8 mouse cellular contexts compared by ENCODE assay signal in the genomic region with DNA sequence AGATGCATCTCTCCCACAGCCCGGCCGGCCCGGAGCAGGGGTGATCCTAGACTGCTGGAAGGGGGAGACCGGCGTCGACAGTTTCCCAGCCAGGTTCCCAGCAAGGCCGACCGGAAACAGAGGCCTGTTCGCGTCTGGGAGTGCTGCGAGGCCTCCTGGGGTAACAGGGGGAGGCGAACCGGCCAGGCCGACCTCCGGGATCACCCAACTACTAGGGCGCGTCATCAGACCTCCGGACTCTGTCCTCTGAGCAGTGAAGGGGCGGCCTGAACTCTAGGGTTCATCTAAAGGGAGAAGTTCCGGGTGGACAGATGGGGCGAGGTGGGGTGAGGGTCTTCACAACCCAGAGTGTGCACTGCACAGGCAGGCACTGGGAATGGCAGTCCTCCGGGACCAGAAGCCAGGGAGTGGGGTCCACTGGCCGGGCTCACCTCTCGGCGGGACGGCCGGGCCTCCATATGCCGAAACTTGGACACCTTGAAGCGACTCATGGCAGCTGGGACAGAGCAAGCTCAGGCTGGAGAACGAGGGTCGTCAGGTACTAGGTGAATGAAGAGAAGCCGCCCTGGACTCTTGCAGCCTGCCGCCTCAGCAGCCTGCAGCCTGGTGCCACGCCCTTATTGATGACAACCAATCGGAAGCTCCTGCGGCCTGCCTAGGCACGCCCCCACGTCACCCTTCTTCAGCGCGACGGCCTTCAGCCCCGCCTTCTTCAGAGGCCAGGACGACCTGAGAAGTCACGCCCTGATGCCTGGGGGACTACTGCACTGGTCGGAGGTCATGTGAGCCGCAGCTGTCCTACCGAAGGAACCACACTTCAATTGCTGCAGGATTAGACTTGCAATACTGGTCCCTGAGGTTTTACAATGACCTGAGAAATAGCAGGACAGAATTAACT. TPM values are rescaled to one million over a fixed set of nuclear protein-coding genes. Genes with fewer than 3 reads are reported as not detected.
DNase-seq lines count a peak whose midpoint lies in the region; ATAC-seq and TF ChIP-seq lines count a peak whose summit lies in the region.

Gene Coro7 (minus strand): TSS at position 657 of the 898 bp plus-strand sequence.

- peak; percentile 86 for ATAC-seq in erythroid progenitor cell, adult 5-6 weeks (replicated peaks; ENCODE audit: low FRiP score, poor library complexity, severe bottlenecking)
- ATAC-seq in heart, embryonic 12.5 days (ENCODE audit: insufficient number of reproducible peaks, low FRiP score) = peak; percentile 94
- ATAC-seq in kidney, postnatal 0 days (replicated peaks; ENCODE audit: low FRiP score, low read depth) = peak; percentile 92
- peak; percentile 89 for ATAC-seq in liver, embryonic 11.5 days (replicated peaks; ENCODE audit: low FRiP score)
- ATAC-seq in stomach, embryonic 14.5 days (ENCODE audit: insufficient number of reproducible peaks, insufficient read depth, low FRiP score, low read depth) = peak; percentile 89

- peak within 1 kb of the TSS; percentile 44 for H3K27ac ChIP-seq in heart, embryonic 12.5 days (ENCODE audit: poor library complexity, severe bottlenecking)
- peak within 1 kb of the TSS; percentile 70 for H3K27ac ChIP-seq in kidney, postnatal 0 days
- peak within 1 kb of the TSS; percentile 54; the same call in 1 of the 2 replicates for H3K27ac ChIP-seq in liver, embryonic 11.5 days (ENCODE audit: low read depth, low read length)
- H3K27ac ChIP-seq in stomach, embryonic 14.5 days (ENCODE audit: low read length) = peak within 1 kb of the TSS; percentile 30; the same call in 1 of the 2 replicates

- DNase-seq in CD4-positive helper T cell, adult 2 months (ENCODE audit: low read depth, low spot score) = peak; percentile 95
- DNase-seq in brain, embryonic 18.5 days (ENCODE audit: low read depth, low spot score) = peak; percentile 59
- peak; percentile 98 for DNase-seq in kidney, postnatal 0 days (ENCODE audit: low spot score)
- peak; percentile 87 for DNase-seq in liver, embryonic 11.5 days (ENCODE audit: low spot score)
- DNase-seq in naive thymus-derived CD4-positive, alpha-beta T cell, adult 2 months (ENCODE audit: low read depth) = peak; percentile 95

- no peak for TF ChIP-seq CTCF in kidney, postnatal 0 days (IDR thresholded peaks at IDR 0.05; ENCODE audit: low read depth)

- no peaks in the 10 kb centered on the region for H3K27me3 ChIP-seq in heart, embryonic 12.5 days (replicated peaks)
- H3K27me3 ChIP-seq in kidney, postnatal 0 days (ENCODE audit: insufficient read depth, low read length) = no peaks in the 10 kb centered on the region
- H3K27me3 ChIP-seq in liver, embryonic 11.5 days (replicated peaks; ENCODE audit: control insufficient read depth, insufficient read depth, low read length) = no peaks in the 10 kb centered on the region
- no peaks in the 10 kb centered on the region for H3K27me3 ChIP-seq in stomach, embryonic 14.5 days (ENCODE audit: control insufficient read depth, insufficient read depth, low read length)

- peaks cover 20% of the 10 kb centered on the region for H3K4me1 ChIP-seq in heart, embryonic 12.5 days (replicated peaks)
- peaks cover 8% of the 10 kb centered on the region; the same call in 1 of the 2 replicates for H3K4me1 ChIP-seq in kidney, postnatal 0 days (replicated peaks; ENCODE audit: insufficient read depth, low read length)
- peaks cover 19% of the 10 kb centered on the region for H3K4me1 ChIP-seq in liver, embryonic 11.5 days (replicated peaks; ENCODE audit: control insufficient read depth, insufficient read depth, low read length)
- H3K4me1 ChIP-seq in stomach, embryonic 14.5 days (ENCODE audit: control insufficient read depth, insufficient read depth, low read length) = no peaks in the 10 kb centered on the region

- H3K4me3 ChIP-seq in heart, embryonic 12.5 days = peak within 1 kb of the TSS; percentile 81
- H3K4me3 ChIP-seq in kidney, postnatal 0 days (replicated peaks; ENCODE audit: low read depth, low read length) = peak within 1 kb of the TSS; percentile 66
- H3K4me3 ChIP-seq in liver, embryonic 11.5 days (ENCODE audit: low read depth, low read length) = peak within 1 kb of the TSS; percentile 77
- H3K4me3 ChIP-seq in stomach, embryonic 14.5 days (ENCODE audit: low read depth, low read length) = peak within 1 kb of the TSS; percentile 66

- H3K9me3 ChIP-seq in heart, embryonic 12.5 days (replicated peaks) = no peaks in the 10 kb centered on the region
- no peaks in the 10 kb centered on the region for H3K9me3 ChIP-seq in kidney, postnatal 0 days (replicated peaks; ENCODE audit: low read length)
- H3K9me3 ChIP-seq in liver, embryonic 11.5 days (ENCODE audit: control insufficient read depth, low read length) = no peaks in the 10 kb centered on the region
- H3K9me3 ChIP-seq in stomach, embryonic 14.5 days (ENCODE audit: control insufficient read depth, low read depth, low read length) = no peaks in the 10 kb centered on the region

- H3K4me2 ChIP-seq in heart, embryonic 12.5 days = peak within 1 kb of the TSS; percentile 97
- H3K4me2 ChIP-seq in kidney, postnatal 0 days (ENCODE audit: low read length) = peak within 1 kb of the TSS; percentile 93
- H3K4me2 ChIP-seq in liver, embryonic 11.5 days = peak within 1 kb of the TSS; percentile 98
- peak within 1 kb of the TSS; percentile 96 for H3K4me2 ChIP-seq in stomach, embryonic 14.5 days (replicated peaks; ENCODE audit: low read depth, low read length)

- WGBS in heart, embryonic 12.5 days = under 1% methylated on average over 47 of the region's 47 CpGs
- under 1% methylated on average over 47 of the region's 47 CpGs for WGBS in kidney, postnatal 0 days
- under 1% methylated on average over 47 of the region's 47 CpGs for WGBS in liver, embryonic 11.5 days
- under 1% methylated on average over 47 of the region's 47 CpGs for WGBS in stomach, embryonic 14.5 days

- peaks cover 23% of the 10 kb centered on the region for H3K36me3 ChIP-seq in heart, embryonic 12.5 days
- peaks cover 14% of the 10 kb centered on the region for H3K36me3 ChIP-seq in kidney, postnatal 0 days (ENCODE audit: insufficient read depth, low read length)
- peaks cover 3% of the 10 kb centered on the region; the same call in 1 of the 2 replicates for H3K36me3 ChIP-seq in liver, embryonic 11.5 days (ENCODE audit: control insufficient read depth, insufficient read depth, low read length)
- peaks cover 9% of the 10 kb centered on the region for H3K36me3 ChIP-seq in stomach, embryonic 14.5 days (ENCODE audit: control insufficient read depth, insufficient read depth, low read length)

- peak within 1 kb of the TSS; percentile 89 for H3K9ac ChIP-seq in heart, embryonic 12.5 days
- peak within 1 kb of the TSS; percentile 57 for H3K9ac ChIP-seq in kidney, postnatal 0 days (ENCODE audit: low read depth, low read length)
- peak within 1 kb of the TSS; percentile 75 for H3K9ac ChIP-seq in liver, embryonic 11.5 days (ENCODE audit: low read depth, low read length)
- peak within 1 kb of the TSS; percentile 48 for H3K9ac ChIP-seq in stomach, embryonic 14.5 days (replicated peaks; ENCODE audit: low read depth, low read length)

RNA-seq across cellular contexts. Expression of gene Coro7, which starts in this region (rescaled TPM):
- 19.8 and 36.5 TPM in 2 replicates for total RNA-seq in erythroid progenitor cell, adult 5-6 weeks (2015; ENCODE audit: low replicate concordance)
- 7.3 and 14.8 TPM in 2 replicates for total RNA-seq in erythroid progenitor cell, adult 5-6 weeks (2017; ENCODE audit: low replicate concordance)
- polyA plus RNA-seq in heart, embryonic 12.5 days (2016; fragmentation: Nextera tagmentation; extraction: Ambion mirVana) = 14.8 and 15.3 TPM in 2 replicates
- 13.1 and 16.8 TPM in 2 replicates for polyA plus RNA-seq in kidney, postnatal 0 days (2015; fragmentation: Nextera tagmentation; extraction: Ambion mirVana)
- polyA plus RNA-seq in liver, embryonic 11.5 days (2014; fragmentation: Nextera tagmentation; extraction: Ambion mirVana) = 17.4 and 18.7 TPM in 2 replicates
- polyA plus RNA-seq in stomach, embryonic 14.5 days (2014; fragmentation: Nextera tagmentation; extraction: Ambion mirVana) = 15.0 and 16.6 TPM in 2 replicates

Comparison
In these comparisons a context has a peak if more than half of its experiments do, and no peak if none do; other contexts are left out.
1. Peak in every context shown above with its lines: DNase-seq, ATAC-seq, H3K4me3 ChIP-seq and H3K27ac ChIP-seq.